Mouse (Mus musculus) left cerebral cortex, postnatal 4 days (tissue): ENCODE measurements around the gene Gfra1. TPM values are rescaled to one million over a fixed set of nuclear protein-coding genes. Genes with fewer than 3 reads are reported as not detected.
A peak's percentile ranks its signal among the peaks of the same experiment; 100 is the strongest.

Experiments
- DNase-seq: peaks from one replicate; pipeline ENCODE4 v3.0.0-alpha.2; 2022
- intact Hi-C: fragments of 180-260 bp; cut with DNase I; formaldehyde crosslinking; loops from one replicate; pipeline ENCODE4 v1.15.1; 2025
- total RNA-seq, 2 experiments: library from RNA; stranded (reverse); gene quantifications; 2 replicates each; pipeline ENCODE4 v1.2.3; 2021

The Gfra1 gene
- total RNA-seq, 2 experiments from 2014 or later, result 13.9 to 24.5 TPM

DNA sequence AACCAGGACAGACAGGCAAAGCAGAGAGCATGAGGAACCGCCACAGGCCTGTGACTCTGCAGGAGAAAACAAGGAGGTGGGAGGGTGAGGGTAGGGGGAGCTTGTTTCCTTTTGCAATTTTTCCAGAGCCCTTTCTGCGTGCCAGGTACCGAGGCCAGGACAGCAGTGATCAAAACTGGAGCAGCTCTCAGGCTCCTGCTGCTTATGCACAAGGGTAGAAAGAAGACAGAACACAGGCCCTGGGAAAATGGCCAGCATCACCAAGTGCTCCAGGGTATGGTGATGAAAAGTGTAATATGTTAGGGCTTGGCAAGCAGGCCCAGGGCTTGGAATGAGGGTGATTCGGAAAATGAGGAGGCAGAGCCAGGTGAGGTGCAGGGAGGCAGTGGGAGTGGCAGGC lies 269.2 kb downstream of the Gfra1 start:
- intact Hi-C loops, result no loop called here
- DNase-seq, result peak; percentile 60

Other genes starting within 250 kb of the Gfra1 start
- gene Ccdc172, start 56.1 kb upstream of the Gfra1 start, total RNA-seq, result not detected
- gene Pnlip, start 196.6 kb upstream of the Gfra1 start, total RNA-seq, result 1 to 10 TPM; 3.0 to 4.6 TPM